Comparison of ENCODE assay signal across 8 mouse cellular contexts in genomic region chr19:8954171-8954570, GRCm38 (mm10). TPM values are rescaled to one million over a fixed set of nuclear protein-coding genes. Genes with fewer than 3 reads are reported as not detected.
DNase-seq lines count a peak whose midpoint lies in the region; ATAC-seq and TF ChIP-seq lines count a peak whose summit lies in the region.

No protein-coding gene starts in this region.

- no peak for ATAC-seq in G1E (ENCODE audit: extremely low read depth, insufficient number of reproducible peaks, low FRiP score, poor library complexity, severe bottlenecking)
- no peak for ATAC-seq in midbrain, embryonic 12.5 days (ENCODE audit: low FRiP score, low read depth)

- peak overlapping the region; percentile 63 for H3K9ac ChIP-seq in midbrain, embryonic 12.5 days (replicated peaks)

- H3K36me3 ChIP-seq in kidney, adult 2 months (ENCODE audit: control insufficient read depth, insufficient read depth, low read length) = peaks cover 2% of the 10 kb centered on the region; the same call in 1 of the 2 replicates
- peaks cover 78% of the 10 kb centered on the region for H3K36me3 ChIP-seq in G1E (replicated peaks)
- peaks cover 76% of the 10 kb centered on the region for H3K36me3 ChIP-seq in hindbrain, embryonic 10.5 days
- peaks cover 65% of the 10 kb centered on the region for H3K36me3 ChIP-seq in midbrain, embryonic 12.5 days

- no peak for DNase-seq in kidney, adult 2 months
- no peak for DNase-seq in kidney, adult 8-10 months
- DNase-seq in G1E (ENCODE audit: low spot score) = no peak
- DNase-seq in hindbrain, embryonic 10.5 days (ENCODE audit: low spot score) = no peak
- no peak for DNase-seq in left cerebral cortex, postnatal 25 days (ENCODE audit: low spot score in 2 of 2)
- no peak for DNase-seq in left cerebral cortex, adult 9 months (ENCODE audit: low spot score in 2 of 2)
- DNase-seq in gastrocnemius, postnatal 25 days = no peak

- no peak for TF ChIP-seq POLR2A in kidney, adult 2 months (IDR thresholded peaks at IDR 0.05; ENCODE audit: low read depth, low read length)

- peaks cover 6% of the 10 kb centered on the region; the same call in 1 of the 2 replicates for H3K4me1 ChIP-seq in kidney, adult 2 months (ENCODE audit: control insufficient read depth, insufficient read depth, low read length)
- peaks cover 65% of the 10 kb centered on the region for H3K4me1 ChIP-seq in G1E (ENCODE audit: insufficient read depth, low read depth, low read length)
- H3K4me1 ChIP-seq in hindbrain, embryonic 10.5 days (replicated peaks) = peaks cover 26% of the 10 kb centered on the region
- peaks cover 32% of the 10 kb centered on the region for H3K4me1 ChIP-seq in midbrain, embryonic 12.5 days

- no peaks in the 10 kb centered on the region for H3K9me3 ChIP-seq in G1E (replicated peaks)
- no peaks in the 10 kb centered on the region for H3K9me3 ChIP-seq in hindbrain, embryonic 10.5 days
- no peaks in the 10 kb centered on the region for H3K9me3 ChIP-seq in midbrain, embryonic 12.5 days

- no peak for TF ChIP-seq CTCF in kidney, adult 2 months (conservative IDR thresholded peaks at IDR 0.05; ENCODE audit: insufficient read depth, insufficient read length, low read depth, low read length)
- no peak for TF ChIP-seq CTCF in G1E (IDR thresholded peaks at IDR 0.05; ENCODE audit: low read depth, low read length)

- H3K27ac ChIP-seq in kidney, adult 2 months (ENCODE audit: insufficient read depth, low read depth, low read length) = no peak overlapping the region
- peak overlapping the region; percentile 87 for H3K27ac ChIP-seq in hindbrain, embryonic 10.5 days
- H3K27ac ChIP-seq in midbrain, embryonic 12.5 days (replicated peaks) = peak overlapping the region; percentile 91

- H3K4me2 ChIP-seq in midbrain, embryonic 12.5 days (replicated peaks) = peak overlapping the region; percentile 94

- intact Hi-C loops in left cerebral cortex, postnatal 25 days (cut with DNase I) = loop anchor here (5.0 kb wide), 1 partner anchor 57 kb away; the partner anchor contains the start of gene Ganab

- no peaks in the 10 kb centered on the region for H3K27me3 ChIP-seq in kidney, adult 2 months (replicated peaks; ENCODE audit: control insufficient read depth, insufficient read depth, low read length)
- H3K27me3 ChIP-seq in G1E (ENCODE audit: insufficient read depth, low read length) = no peaks in the 10 kb centered on the region
- H3K27me3 ChIP-seq in hindbrain, embryonic 10.5 days (ENCODE audit: insufficient read depth, poor library complexity, severe bottlenecking) = no peaks in the 10 kb centered on the region
- H3K27me3 ChIP-seq in midbrain, embryonic 12.5 days = no peaks in the 10 kb centered on the region

- peak overlapping the region; percentile 64 for H3K4me3 ChIP-seq in kidney, adult 2 months (ENCODE audit: insufficient read depth, low read depth, low read length)
- peak overlapping the region; percentile 78 for H3K4me3 ChIP-seq in G1E (ENCODE audit: low read depth, low read length)
- peak overlapping the region; percentile 84 for H3K4me3 ChIP-seq in hindbrain, embryonic 10.5 days
- peak overlapping the region; percentile 85 for H3K4me3 ChIP-seq in midbrain, embryonic 12.5 days

- WGBS in kidney, adult 2 months = 3% methylated on average over 9 of the region's 9 CpGs
- 12% methylated on average over 9 of the region's 9 CpGs for WGBS in hindbrain, embryonic 10.5 days
- 9% methylated on average over 9 of the region's 9 CpGs for WGBS in midbrain, embryonic 12.5 days

RNA-seq across cellular contexts. Expression of gene Tut1, which starts 0.5 kb away (rescaled TPM):
- polyA plus RNA-seq in kidney, adult 2 months (2012; rRNA removed) = 14.1 and 14.3 TPM in 2 replicates
- total RNA-seq in G1E (2014; fragmentation: Nextera tagmentation) (17.8 and 25.6 TPM in 2 replicates), G1E (2017) (32.3 and 37.3 TPM in 2 replicates)
- polyA plus RNA-seq in G1E (2012) = 60.9 and 74.1 TPM in 2 replicates
- 39.3 and 41.2 TPM in 2 replicates for polyA plus RNA-seq in hindbrain, embryonic 10.5 days (2016; fragmentation: Nextera tagmentation; extraction: Ambion mirVana)
- polyA plus RNA-seq in midbrain, embryonic 12.5 days (2016; fragmentation: Nextera tagmentation; extraction: Ambion mirVana) = 34.0 and 34.2 TPM in 2 replicates
- total RNA-seq in left cerebral cortex, postnatal 25 days (2021) = 10 to 100 TPM; 18.7 to 20.1 TPM
- total RNA-seq in gastrocnemius, postnatal 25 days (2021) = 1 to 10 TPM; 5.7 to 7.2 TPM

RNA-seq across cellular contexts. Expression of gene Mta2, which starts 12.5 kb away (rescaled TPM):
- polyA plus RNA-seq in kidney, adult 2 months (2012; rRNA removed) = 16.9 and 19.8 TPM in 2 replicates
- 183 and 186 TPM in 2 replicates for total RNA-seq in G1E (2014; fragmentation: Nextera tagmentation)
- 166 and 177 TPM in 2 replicates for total RNA-seq in G1E (2017)
- 67.7 and 76.9 TPM in 2 replicates for polyA plus RNA-seq in G1E (2012)
- 178 and 184 TPM in 2 replicates for polyA plus RNA-seq in hindbrain, embryonic 10.5 days (2016; fragmentation: Nextera tagmentation; extraction: Ambion mirVana)
- polyA plus RNA-seq in midbrain, embryonic 12.5 days (2016; fragmentation: Nextera tagmentation; extraction: Ambion mirVana) = 189 and 192 TPM in 2 replicates
- 10 to 100 TPM; 46.0 to 46.9 TPM for total RNA-seq in left cerebral cortex, postnatal 25 days (2021)
- 10 to 100 TPM; 19.5 to 21.9 TPM for total RNA-seq in gastrocnemius, postnatal 25 days (2021)

RNA-seq across cellular contexts. Expression of gene Eef1g, which starts 12.7 kb away (rescaled TPM):
- 203 and 236 TPM in 2 replicates for polyA plus RNA-seq in kidney, adult 2 months (2012; rRNA removed)
- 955 and 998 TPM in 2 replicates for total RNA-seq in G1E (2014; fragmentation: Nextera tagmentation)
- 647 and 686 TPM in 2 replicates for total RNA-seq in G1E (2017)
- polyA plus RNA-seq in G1E (2012) = 112 and 237 TPM in 2 replicates
- polyA plus RNA-seq in hindbrain, embryonic 10.5 days (2016; fragmentation: Nextera tagmentation; extraction: Ambion mirVana) = 402 and 497 TPM in 2 replicates
- 338 and 351 TPM in 2 replicates for polyA plus RNA-seq in midbrain, embryonic 12.5 days (2016; fragmentation: Nextera tagmentation; extraction: Ambion mirVana)
- 100 to 1,000 TPM; 203 to 212 TPM for total RNA-seq in left cerebral cortex, postnatal 25 days (2021)
- total RNA-seq in gastrocnemius, postnatal 25 days (2021) = 100 to 1,000 TPM; 464 to 492 TPM

RNA-seq across cellular contexts. Expression of gene Eml3, which starts 24.8 kb away (rescaled TPM):
- 35.1 and 35.7 TPM in 2 replicates for polyA plus RNA-seq in kidney, adult 2 months (2012; rRNA removed)
- 24.7 and 26.3 TPM in 2 replicates for total RNA-seq in G1E (2014; fragmentation: Nextera tagmentation)
- total RNA-seq in G1E (2017) = 40.1 and 42.5 TPM in 2 replicates
- 111 and 114 TPM in 2 replicates for polyA plus RNA-seq in G1E (2012)
- polyA plus RNA-seq in hindbrain, embryonic 10.5 days (2016; fragmentation: Nextera tagmentation; extraction: Ambion mirVana) = 21.3 and 24.9 TPM in 2 replicates
- polyA plus RNA-seq in midbrain, embryonic 12.5 days (2016; fragmentation: Nextera tagmentation; extraction: Ambion mirVana) = 14.9 and 15.8 TPM in 2 replicates
- total RNA-seq in left cerebral cortex, postnatal 25 days (2021) = 1 to 10 TPM; 8.2 to 8.4 TPM
- 1 to 10 TPM; 6.0 to 7.2 TPM for total RNA-seq in gastrocnemius, postnatal 25 days (2021)

RNA-seq across cellular contexts. Expression of gene Rom1, which starts 25.0 kb away (rescaled TPM):
- 12.0 and 13.9 TPM in 2 replicates for polyA plus RNA-seq in kidney, adult 2 months (2012; rRNA removed)
- total RNA-seq in G1E (2014; fragmentation: Nextera tagmentation) = 1.1 TPM in 1 of 2 replicates, not detected in the other
- 5.4 and 6.0 TPM in 2 replicates for total RNA-seq in G1E (2017)
- polyA plus RNA-seq in G1E (2012) = 14.2 and 16.0 TPM in 2 replicates
- polyA plus RNA-seq in hindbrain, embryonic 10.5 days (2016; fragmentation: Nextera tagmentation; extraction: Ambion mirVana) = 3.4 and 4.2 TPM in 2 replicates
- 2.1 and 2.2 TPM in 2 replicates for polyA plus RNA-seq in midbrain, embryonic 12.5 days (2016; fragmentation: Nextera tagmentation; extraction: Ambion mirVana)
- 1 to 10 TPM; 5.7 TPM for total RNA-seq in left cerebral cortex, postnatal 25 days (2021)
- total RNA-seq in gastrocnemius, postnatal 25 days (2021) = 10 to 100 TPM in 1 of 2 experiments, 1 to 10 TPM in 1; 6.7 to 18.4 TPM
